Mouse (Mus musculus): ENCODE results near the gene Serinc3.

DNA sequence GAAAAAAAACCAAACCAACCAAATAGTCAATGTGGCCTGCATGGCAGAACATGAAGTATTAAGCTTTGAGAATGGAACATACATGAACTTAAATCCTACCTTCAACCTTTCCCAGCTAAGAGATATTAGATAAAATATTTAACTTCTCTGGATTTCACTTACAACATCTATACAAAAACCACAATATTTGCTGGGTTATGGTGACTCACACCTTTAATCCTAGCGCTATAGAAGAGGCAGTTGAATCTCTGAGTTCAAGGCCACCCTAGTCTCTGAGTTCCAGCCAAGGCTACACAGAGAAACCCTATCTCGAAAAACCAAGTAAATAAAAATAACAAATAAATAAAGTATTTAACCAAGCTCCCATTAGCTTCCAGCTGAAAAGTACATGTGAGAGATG, 8.9 kb downstream of the Serinc3 start:
- TF ChIP-seq CTCF (IDR thresholded peaks at IDR 0.05; ENCODE audit: low read depth) (no peak), EP300 (IDR thresholded peaks at IDR 0.05; ENCODE audit: low read depth) (no peak)
